Mouse (Mus musculus) hindlimb bud, embryonic 11.5 days (tissue): ENCODE data around the gene Prdm2.

ENCODE experiments used
- DNase-seq: peaks from one replicate; pipeline ENCODE4 v3.0.0-alpha.2; 2012; ENCODE audit warnings: low read depth, low spot score; ENCODE audit errors: extremely low spot score

The Prdm2 gene

GRCm38 (mm10) chr4:143155036-143155435 is 57.8 kb downstream of the Prdm2 start:
- DNase-seq: no peak

DNA sequence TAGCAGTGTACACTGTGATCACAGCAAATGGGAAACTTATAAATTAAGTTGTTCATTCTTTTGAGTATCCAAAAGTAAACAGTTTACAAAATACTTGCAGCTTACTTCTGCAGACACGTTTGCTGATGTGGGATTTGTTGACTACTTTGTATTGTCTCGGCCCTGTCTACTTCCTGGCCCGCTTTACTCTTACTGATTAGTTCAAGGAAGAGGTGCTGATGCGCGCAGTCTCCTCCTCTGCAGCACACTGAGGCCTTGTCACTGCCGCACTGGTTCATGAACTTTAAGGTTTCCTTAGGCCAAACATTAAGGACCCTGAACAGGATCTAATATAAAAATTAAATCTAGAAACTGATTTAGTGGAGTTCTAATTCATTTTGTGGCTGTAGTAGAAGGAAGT is 58.2 kb downstream of the Prdm2 start:
- DNase-seq: no peak

- DNase-seq: no peak
Observed at GRCm38 (mm10) chr4:143152634-143153033, 60.2 kb downstream of the Prdm2 start.

- DNase-seq: no peak
Observed at GRCm38 (mm10) chr4:143151267-143151666, 61.5 kb downstream of the Prdm2 start.

- no peak for DNase-seq
Observed at GRCm38 (mm10) chr4:143147666-143148065, 65.1 kb downstream of the Prdm2 start.

- DNase-seq: no peak
Observed at GRCm38 (mm10) chr4:143143615-143144014, 69.2 kb downstream of the Prdm2 start.

DNA sequence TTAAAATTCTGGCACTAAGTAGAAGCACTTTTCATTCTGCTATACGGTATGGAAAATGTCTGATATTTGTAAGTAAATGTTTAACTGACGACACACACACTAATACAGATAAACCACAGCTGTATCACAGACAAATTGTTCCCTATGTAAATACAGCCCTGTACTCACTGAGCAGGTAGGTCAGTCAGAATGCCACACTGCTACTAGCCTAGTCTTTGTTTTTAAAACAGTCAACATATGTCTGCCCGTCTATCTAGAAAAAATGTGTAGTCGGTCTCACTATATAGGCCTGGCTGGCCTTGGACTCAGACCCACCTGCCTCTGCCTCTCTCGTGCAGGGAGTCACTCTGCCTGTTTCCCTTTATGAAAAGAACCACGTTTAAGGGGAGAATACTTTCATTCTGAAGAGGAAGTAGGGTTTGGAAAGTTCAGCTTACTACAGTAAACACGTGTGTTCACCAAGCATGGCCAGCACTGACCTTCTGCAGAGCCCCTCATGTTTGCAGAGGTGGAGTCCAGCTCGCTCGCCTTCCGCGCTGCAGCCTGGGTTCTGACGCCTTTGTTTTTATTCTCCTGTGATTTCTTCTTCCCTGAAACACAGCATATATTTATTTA is 71.0 kb downstream of the Prdm2 start:
- DNase-seq: no peak

GRCm38 (mm10) chr4:143140940-143141339 is 71.9 kb downstream of the Prdm2 start:
- no peak for DNase-seq

DNA sequence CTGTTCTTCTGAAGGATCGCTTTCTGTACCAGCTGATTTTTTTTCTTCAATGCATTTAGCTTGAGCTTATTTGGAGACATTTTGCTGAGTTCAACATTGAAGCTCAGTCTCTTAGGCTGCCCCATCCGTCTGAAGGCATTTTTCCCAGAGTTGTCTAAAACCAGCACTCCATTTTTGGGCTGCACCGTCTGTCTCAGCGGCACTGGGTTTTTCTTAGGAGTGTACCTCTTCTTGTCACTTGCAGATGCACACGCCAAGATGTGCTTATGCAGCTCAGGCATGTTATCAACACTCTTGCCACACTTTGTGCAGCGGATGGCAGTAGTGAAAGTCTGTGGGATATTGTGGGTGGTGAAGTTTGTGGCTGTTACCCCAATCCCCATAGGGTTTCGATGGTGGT is 80.4 kb downstream of the Prdm2 start:
- DNase-seq: no peak

DNA sequence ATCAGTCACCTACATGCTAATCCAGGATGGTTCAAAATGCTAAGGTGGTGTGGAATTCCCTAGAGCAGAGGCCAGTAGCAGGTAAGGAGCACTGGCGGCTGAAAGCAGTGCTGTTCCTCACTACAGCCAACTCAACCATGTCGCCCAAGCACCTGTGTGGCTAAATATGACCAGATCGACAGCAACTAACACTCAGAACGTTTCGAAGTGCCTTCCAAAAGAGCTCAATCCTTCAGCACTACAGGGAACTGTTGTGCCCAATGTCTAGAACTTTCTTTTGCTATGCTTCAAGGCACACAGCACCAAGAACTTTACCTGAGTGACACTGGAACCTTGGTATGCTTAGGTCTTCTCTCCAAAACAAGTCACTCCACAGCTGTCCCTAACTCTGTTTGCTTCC is 82.4 kb downstream of the Prdm2 start:
- no peak for DNase-seq

GRCm38 (mm10) chr4:143129261-143129760 is 83.5 kb downstream of the Prdm2 start:
- DNase-seq: no peak

- no peak for DNase-seq
Observed at GRCm38 (mm10) chr4:143127171-143127570, 85.6 kb downstream of the Prdm2 start.

GRCm38 (mm10) chr4:143126476-143126875 is 86.3 kb downstream of the Prdm2 start:
- no peak for DNase-seq

DNA sequence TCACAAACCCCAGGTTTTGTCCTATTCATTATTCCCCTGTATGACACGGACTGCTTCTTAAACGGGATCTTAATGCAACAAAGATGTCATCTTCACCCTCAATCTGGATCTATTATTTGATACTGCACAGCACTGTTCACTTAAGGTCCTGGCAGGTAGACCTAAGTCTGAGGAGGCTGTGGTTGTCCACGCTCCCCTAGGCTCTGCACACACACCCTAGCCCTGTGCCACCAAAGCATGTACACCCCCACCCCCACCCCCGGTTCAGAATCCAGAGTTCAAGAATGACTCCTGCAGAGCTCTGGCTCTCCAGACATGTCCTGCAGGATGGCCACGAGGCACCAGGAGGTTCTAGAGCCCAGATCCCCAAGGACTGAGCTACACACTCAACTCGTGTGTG is 87.5 kb downstream of the Prdm2 start:
- no peak for DNase-seq

GRCm38 (mm10) chr4:143123043-143123442 is 89.8 kb downstream of the Prdm2 start:
- DNase-seq: no peak

GRCm38 (mm10) chr4:143121174-143121573 is 91.6 kb downstream of the Prdm2 start:
- DNase-seq: no peak

DNA sequence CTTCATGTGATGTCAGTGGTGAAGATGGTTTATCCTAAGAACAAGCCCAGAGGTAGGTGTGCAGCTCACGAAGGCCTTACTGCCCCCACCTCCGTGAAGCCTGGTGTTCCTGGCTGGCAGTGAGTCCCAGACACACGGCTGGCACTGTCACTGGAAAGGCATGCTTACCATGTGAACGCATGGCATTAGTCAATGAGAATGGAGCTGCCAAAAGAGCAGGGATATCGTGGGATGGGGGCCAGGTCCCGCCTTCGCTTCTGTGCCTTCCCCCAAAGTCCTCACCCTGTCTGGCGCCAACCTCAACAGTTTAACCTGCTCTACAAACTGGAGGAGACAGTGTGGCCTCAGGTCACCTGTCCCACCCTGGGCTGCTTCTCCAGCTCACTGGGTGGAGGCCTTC is 92.8 kb downstream of the Prdm2 start:
- DNase-seq: no peak

DNA sequence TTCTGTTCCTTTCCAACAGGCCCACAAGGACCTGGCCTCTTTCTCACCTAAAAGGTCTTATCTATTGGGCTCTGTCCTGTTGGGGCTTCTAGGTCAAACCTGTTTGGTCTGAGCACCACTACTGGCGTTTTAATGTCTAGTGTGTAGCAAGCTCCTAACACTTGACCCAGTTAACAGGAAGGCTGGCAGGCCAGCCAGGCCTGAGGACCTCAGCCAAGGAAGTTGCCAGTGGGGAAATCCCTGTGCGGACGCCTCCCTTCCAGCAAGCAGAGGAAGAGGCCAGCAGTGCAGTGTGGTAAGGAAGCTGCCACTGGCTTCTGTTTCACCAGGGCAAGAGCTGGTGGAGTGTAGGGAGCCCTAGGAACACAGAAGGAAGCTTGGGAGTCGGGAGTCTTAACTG is 94.0 kb downstream of the Prdm2 start:
- DNase-seq: no peak

DNA sequence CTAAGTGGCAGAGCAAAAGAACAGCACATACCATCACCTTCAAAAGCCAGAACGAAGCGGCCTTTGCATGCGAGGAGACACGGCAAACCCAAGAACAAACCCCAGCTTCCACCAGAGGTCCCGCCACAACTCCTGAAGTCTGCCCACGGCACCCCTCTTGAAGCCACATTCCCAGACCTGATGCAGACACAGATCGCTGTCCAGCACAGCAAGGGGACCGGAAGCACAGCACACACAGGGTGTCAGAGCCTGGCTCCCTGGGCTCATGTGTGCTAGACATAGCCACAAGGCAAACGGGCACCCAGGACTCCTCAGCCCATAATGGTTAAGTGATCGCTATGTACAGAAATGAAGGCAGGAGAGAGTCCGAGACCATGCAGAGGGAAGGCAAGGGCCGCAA is 96.9 kb downstream of the Prdm2 start:
- DNase-seq: no peak

GRCm38 (mm10) chr4:143114232-143114979 is 98.4 kb downstream of the Prdm2 start:
- DNase-seq: no peak

DNA sequence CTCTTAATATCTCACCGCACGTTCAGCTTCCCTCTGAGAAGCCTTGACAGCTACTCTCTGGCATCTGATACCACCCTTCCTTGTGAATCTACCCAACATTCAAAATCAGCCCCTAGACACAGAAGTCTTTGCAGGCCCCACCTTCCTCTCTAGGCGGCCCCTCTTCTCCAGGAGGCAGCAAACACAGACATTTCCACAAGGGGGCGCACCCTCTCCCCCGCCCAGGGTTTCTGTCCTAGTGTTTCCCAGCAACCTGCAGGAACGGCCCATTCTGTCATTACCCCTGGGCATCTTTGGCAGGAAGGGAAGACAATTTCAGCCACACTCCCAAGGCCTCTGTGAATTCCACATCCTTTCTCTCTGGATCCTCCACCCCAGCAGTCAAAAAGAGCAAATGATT is 99.8 kb downstream of the Prdm2 start:
- no peak for DNase-seq

DNA sequence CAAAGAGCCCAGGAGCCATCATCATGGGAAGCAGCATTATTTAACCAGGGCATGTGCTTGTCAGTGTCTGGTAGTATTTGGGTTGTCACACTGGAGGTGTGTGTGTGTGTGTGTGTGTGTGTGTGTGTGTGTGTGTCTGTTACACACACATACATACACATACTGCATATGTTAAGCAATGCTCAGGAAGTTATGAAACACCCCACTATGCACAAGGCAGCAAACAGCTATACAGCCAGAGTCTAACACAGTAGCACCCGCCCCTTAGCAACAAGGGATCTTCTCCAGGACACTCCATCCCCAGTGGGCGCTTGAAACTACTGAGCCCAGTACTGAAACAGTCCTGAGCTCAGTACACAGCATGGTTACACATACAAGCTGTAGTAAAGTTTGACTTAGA is 100.4 kb downstream of the Prdm2 start:
- DNase-seq: no peak

DNA sequence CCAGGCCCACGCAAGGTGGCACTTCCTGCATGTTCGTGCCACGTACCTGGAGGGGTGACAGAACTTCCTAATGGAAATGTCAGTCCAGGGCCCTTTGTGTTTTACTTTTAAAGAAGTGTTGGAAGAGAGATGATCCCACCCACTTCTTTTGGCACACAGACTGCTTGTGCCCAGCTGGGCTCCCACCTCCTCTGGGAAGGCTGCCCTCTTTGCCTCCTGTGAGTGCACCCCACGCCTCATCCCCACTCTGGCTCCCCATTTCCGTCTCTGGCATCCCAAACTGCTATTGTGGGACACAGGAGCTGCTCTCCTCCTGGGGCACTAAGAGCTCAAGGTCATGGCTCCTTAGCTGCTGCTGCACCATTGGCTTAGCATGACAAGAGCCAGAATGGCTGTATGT is 100.9 kb downstream of the Prdm2 start:
- no peak for DNase-seq
